Mouse (Mus musculus): Measurements from ENCODE around the gene Rnf138rt1. TPM values are rescaled to one million over a fixed set of nuclear protein-coding genes. Genes with fewer than 3 reads are reported as not detected.

Gene Rnf138rt1
- total RNA-seq (2021) = not detected

GRCm38 (mm10) chrX:163760617-163761434 is at the start of gene Rnf138rt1:
TSS of gene Rnf138rt1 (minus strand) at chrX:163761329.
- peak; percentile 11 for DNase-seq

- no peak for DNase-seq
These were observed 46.1 kb upstream of the Rnf138rt1 start for GRCm38 (mm10) chrX:163807270-163807669.

GRCm38 (mm10) chrX:163766290-163766689 is 5.2 kb upstream of the Rnf138rt1 start:
- DNase-seq = no peak

GRCm38 (mm10) chrX:163761435-163761828 is 303 bp upstream of the Rnf138rt1 start:
- DNase-seq = no peak

GRCm38 (mm10) chrX:163745996-163746395 is 15.1 kb downstream of the Rnf138rt1 start:
- no peak for DNase-seq

GRCm38 (mm10) chrX:163743896-163744295 is 17.2 kb downstream of the Rnf138rt1 start:
- no peak for DNase-seq

- no peak for DNase-seq
These were observed 22.2 kb downstream of the Rnf138rt1 start for GRCm38 (mm10) chrX:163738904-163739303.

GRCm38 (mm10) chrX:163734145-163734544 is 27.0 kb downstream of the Rnf138rt1 start:
- no peak for DNase-seq

GRCm38 (mm10) chrX:163723630-163724029 is 37.5 kb downstream of the Rnf138rt1 start:
- no peak for DNase-seq

- no peak for DNase-seq
These were observed 38.1 kb downstream of the Rnf138rt1 start for GRCm38 (mm10) chrX:163722785-163723577.

- DNase-seq = no peak
These were observed 40.5 kb downstream of the Rnf138rt1 start for GRCm38 (mm10) chrX:163720597-163720996.

Other genes with a start within 250 kb of the Rnf138rt1 start
- not detected for gene Grpr, start 211.7 kb downstream of the Rnf138rt1 start, total RNA-seq (2021)
- 10 to 100 TPM; 15.7 to 16.8 TPM for gene Ap1s2, start 147.7 kb upstream of the Rnf138rt1 start, total RNA-seq (2021)
- 10 to 100 TPM; 13.7 to 24.4 TPM for gene Zrsr2, start 197.3 kb upstream of the Rnf138rt1 start, total RNA-seq (2021)

All from heart, postnatal 4 days (tissue).